Mouse (Mus musculus): ENCODE data around the gene Vti1a.

Vti1a gene

DNA sequence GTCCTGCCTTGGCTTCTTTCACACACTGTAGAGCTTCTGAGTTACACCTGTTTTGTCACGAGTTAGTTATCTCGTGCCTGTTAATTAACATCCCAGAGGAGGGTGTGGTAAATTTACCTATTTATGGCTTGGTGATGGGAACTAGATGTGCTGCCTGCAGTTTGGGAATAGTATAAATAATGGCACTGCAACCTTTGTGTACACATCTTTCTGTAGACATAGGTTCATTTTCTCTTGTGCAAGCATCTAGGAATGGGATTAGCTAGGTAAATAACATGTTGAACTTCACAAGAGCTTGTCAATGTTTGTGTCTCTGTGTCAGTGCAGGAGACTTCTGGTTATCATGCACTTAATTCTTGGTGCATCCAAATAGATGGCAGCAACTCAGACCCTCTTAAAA is 204.1 kb downstream of the Vti1a start:
- no peak for DNase-seq (ENCODE audit: low spot score in 2 of 2)

GRCm38 (mm10) chr19:55523340-55523739 is 207.2 kb downstream of the Vti1a start:
- no peak for DNase-seq (ENCODE audit: low spot score in 2 of 2)

GRCm38 (mm10) chr19:55524385-55524784 is 208.3 kb downstream of the Vti1a start:
- DNase-seq (ENCODE audit: low spot score in 2 of 2), result no peak

- no peak for DNase-seq (ENCODE audit: low spot score in 2 of 2)
These were observed 209.0 kb downstream of the Vti1a start for GRCm38 (mm10) chr19:55525056-55525455.

DNA sequence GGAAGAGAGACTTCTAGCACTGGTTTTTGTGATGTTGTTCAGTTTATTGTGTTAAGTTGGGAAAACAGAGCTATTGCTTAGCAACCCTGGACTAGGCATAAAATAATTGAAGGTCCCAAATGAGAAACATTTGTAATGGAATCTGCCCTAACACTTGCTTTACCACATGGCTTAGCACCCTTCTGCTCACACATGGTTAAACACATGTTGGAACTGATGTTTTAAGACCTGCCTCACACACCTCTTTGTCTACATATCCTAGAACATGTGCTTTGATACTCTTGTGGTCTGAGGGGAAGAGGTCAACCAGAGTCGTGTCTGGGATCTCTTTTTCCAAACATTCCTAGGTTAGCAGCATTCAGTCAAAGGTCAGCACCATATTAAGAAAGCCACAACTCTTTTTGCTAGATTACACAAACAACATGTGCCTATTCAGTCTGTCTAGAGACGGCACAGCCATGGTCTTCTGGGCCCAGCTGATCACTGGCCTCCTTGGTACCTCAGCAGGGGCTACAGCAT is 210.7 kb downstream of the Vti1a start:
- no peak for DNase-seq (ENCODE audit: low spot score in 2 of 2)

DNA sequence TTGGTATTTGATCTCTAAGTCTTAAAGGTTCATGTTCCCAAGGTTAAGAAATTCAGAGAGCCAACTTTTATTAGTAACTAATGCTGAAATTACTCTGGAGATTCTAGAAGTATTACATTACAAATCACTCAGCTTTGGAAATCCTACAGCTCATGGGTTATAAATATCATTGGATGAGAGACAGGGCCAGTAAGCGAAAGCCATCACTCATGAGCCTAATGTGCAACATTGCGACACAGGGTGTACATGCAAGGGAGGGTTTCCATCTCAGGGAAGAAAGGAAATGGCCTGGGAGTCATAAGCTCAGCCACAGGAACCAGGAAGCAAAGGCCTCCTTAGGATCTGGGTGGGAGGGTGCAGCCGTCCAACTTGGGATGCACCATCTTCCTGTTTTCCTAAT is 213.9 kb downstream of the Vti1a start:
- DNase-seq (ENCODE audit: low spot score in 2 of 2), result no peak

GRCm38 (mm10) chr19:55532681-55533080 is 216.6 kb downstream of the Vti1a start:
- no peak for DNase-seq (ENCODE audit: low spot score in 2 of 2)

- no peak for DNase-seq (ENCODE audit: low spot score in 2 of 2)
These were observed 220.3 kb downstream of the Vti1a start for GRCm38 (mm10) chr19:55536273-55536937.

- peak in 1 of 2 experiments; percentile 43 for DNase-seq (ENCODE audit: low spot score in 2 of 2)
These were observed 221.6 kb downstream of the Vti1a start for GRCm38 (mm10) chr19:55537691-55538090.

DNA sequence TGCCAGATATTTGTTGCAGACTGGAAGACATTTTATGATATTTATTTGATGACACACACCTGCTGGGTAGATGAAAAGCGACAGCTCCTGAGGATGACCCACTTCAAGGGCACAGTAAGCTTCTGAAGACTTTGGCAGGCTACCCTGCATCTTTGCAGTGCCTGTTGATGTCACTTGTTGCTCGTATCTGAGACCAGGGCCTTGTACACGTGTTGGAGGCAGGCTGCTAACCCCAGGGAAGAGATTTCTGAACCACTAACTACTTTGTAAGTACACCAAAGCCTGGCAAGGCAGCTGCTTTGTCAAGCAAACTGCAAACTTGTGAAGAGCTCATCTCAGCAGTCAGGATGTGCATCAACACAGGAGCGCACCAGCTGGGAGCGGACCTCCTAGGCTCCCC is 225.5 kb downstream of the Vti1a start:
- DNase-seq (ENCODE audit: low spot score in 2 of 2), result peak; percentile 48 to 60

DNA sequence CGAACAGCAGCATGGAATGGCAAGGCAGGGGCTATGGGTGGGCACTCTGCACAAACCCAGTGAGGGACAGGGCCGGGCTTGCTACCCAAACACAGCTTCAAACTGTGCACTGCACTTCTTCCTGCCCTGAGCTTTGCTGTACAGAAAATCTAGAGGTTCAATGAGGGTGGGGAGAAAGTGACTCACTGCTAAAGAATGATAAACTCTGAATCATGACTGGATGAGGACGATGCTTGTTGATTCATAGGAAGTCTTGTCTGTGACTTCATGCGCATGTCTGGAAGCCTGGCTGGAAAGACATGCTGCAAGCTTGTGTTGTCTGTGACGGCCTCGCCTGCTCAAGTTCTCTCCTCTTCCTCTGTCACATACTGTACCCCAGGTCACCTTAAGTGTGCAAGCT is 226.4 kb downstream of the Vti1a start:
- no peak for DNase-seq (ENCODE audit: low spot score in 2 of 2)

GRCm38 (mm10) chr19:55543188-55543587 is 227.1 kb downstream of the Vti1a start:
- DNase-seq (ENCODE audit: low spot score in 2 of 2), result no peak

- DNase-seq (ENCODE audit: low spot score in 2 of 2), result peak; percentile 65 to 66
These were observed 228.4 kb downstream of the Vti1a start for GRCm38 (mm10) chr19:55544498-55544897.

DNA sequence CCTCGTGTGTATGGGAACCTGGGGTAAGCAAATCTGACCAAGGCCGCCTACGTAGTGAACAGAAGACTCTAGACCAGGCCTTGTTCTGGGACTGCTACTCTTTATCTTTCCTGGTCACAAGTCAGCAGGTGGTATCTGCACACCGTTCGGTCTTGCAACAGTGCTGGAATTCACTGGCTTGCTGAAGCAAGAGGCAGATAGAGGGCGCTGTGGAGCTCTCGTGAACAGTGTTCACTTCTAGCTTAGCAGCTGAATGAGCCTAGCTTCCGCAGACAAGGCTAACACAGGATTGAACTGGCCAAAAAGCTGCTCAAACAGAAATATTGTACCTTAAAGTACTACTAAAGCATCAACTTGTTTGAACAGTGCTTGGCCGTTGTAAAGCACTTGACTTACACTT is 229.4 kb downstream of the Vti1a start:
- DNase-seq (ENCODE audit: low spot score in 2 of 2), result peak; percentile 75 to 90

GRCm38 (mm10) chr19:55546009-55546528 is 230.0 kb downstream of the Vti1a start:
- no peak for DNase-seq (ENCODE audit: low spot score in 2 of 2)

DNA sequence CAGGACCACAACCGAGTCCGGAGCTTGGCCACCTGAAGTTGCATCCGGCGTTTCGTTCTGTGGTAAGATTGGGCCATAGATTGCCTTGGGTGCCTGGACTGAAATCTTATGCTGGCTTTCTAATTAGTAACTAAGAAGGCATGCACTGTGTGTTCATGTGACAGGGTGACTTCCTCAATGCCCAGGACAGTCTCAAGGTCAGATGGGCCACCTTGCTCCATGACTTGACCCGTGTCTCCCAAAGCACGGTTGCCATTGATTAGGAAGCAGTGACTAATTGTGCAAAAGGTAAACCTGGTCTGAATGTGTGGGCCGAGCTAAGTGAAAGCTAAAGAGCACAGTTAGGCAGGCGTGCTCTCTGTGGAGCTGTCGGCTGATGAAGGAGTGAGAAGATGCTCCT is 232.1 kb downstream of the Vti1a start:
- DNase-seq (ENCODE audit: low spot score in 2 of 2), result no peak

- DNase-seq (ENCODE audit: low spot score in 2 of 2), result no peak
These were observed 232.6 kb downstream of the Vti1a start for GRCm38 (mm10) chr19:55548656-55549055.

DNA sequence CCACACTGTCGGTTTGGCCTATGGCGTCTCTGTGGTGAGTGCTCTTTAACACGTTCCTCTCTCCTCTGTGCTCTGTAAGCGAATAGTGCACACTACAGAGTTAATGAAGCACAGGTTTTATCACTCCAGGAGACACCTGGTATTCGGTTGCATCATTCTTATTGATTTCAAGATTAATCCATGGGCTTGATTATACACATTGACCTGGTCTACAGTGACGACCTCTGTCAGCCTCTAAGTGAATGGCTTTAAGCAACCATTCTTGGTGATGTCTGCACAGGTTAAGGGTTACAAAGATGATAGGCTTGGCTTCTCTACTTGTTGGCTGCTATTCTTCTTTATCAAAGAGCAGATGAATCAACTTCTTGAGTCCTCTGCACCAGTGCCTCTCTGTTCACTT is 234.1 kb downstream of the Vti1a start:
- no peak for DNase-seq (ENCODE audit: low spot score in 2 of 2)

- no peak for DNase-seq (ENCODE audit: low spot score in 2 of 2)
These were observed 236.2 kb downstream of the Vti1a start for GRCm38 (mm10) chr19:55552339-55552738.

GRCm38 (mm10) chr19:55552861-55553260 is 236.8 kb downstream of the Vti1a start:
- DNase-seq (ENCODE audit: low spot score in 2 of 2), result no peak

- DNase-seq (ENCODE audit: low spot score in 2 of 2), result no peak
These were observed 238.2 kb downstream of the Vti1a start for GRCm38 (mm10) chr19:55554295-55554694.

GRCm38 (mm10) chr19:55554703-55555102 is 238.6 kb downstream of the Vti1a start:
- DNase-seq (ENCODE audit: low spot score in 2 of 2), result no peak

DNA sequence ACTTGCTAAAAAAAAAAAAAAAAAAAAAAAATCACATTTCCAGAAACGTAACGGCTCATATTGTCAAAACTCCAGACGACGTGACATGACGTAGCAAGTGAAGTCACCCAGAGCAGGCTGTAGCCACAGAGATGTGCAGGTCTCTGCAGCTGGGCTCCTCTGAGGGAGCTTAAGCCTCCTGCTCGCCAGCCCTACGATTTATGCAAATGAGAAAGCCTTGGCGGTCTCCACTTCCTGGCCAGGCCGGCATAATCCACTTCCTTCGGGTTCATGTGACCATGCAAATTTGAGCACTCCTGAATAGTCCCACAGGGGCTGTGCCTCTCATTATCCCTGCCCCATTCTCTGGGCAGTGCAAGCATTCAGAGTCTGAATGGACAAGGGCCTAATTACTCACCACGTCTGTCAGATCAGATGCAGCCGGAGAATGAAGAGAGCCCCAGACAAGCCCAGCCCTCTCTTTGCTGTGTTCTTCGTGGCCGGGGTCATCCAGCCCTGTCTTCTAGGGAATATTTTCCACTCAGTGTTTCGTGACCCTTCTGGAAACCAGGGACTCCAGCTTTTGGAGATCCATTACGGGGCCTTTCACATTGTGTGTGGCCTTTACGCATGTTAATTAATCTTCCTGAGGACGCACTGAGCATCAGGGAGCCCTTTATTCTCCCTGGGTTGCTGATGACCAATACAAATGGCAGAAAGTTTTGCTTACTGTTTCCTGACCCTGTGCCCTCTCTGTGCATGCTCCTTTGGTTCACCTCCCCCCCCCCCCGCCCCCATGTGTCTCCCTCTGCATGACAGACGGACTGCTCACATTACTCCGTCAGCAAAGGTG is 240.3 kb downstream of the Vti1a start:
- no peak for DNase-seq (ENCODE audit: low spot score in 2 of 2)
